Mouse (Mus musculus) liver, embryonic 14.5 days (tissue): Measurements from ENCODE around the gene Il17rd.

Experiments used
- CTCF ChIP-seq: IDR thresholded peaks from 2 replicates; pipeline ENCODE4 v1.5.1; 2016; ENCODE audit warnings: antibody characterized with exemption, low read depth, control low read depth
- EP300 ChIP-seq: IDR thresholded peaks from 2 replicates; pipeline ENCODE4 v1.6.1; 2016; ENCODE audit warnings: antibody characterized with exemption, low read depth

- TF ChIP-seq CTCF: no peak
- no peak for TF ChIP-seq EP300
These were observed 19.9 kb downstream of the Il17rd start for GRCm38 (mm10) chr14:27058535-27059223.
